Mouse (Mus musculus) T-cell, adult 66 days (primary cell): ENCODE results near the gene Gm12117. TPM values are rescaled to one million over a fixed set of nuclear protein-coding genes. Genes with fewer than 3 reads are reported as not detected.

Source experiments
- total RNA-seq, 2 experiments: library from RNA; stranded (reverse); gene quantifications; 3 replicates in 1 of 2; 4 replicates in 1 of 2; pipeline ENCODE4 v1.2.4; 2023

Gene Gm12117
- total RNA-seq: not detected

GRCm38 (mm10) chr11:33276637-33277036 lies at the start of gene Gm12117:
Gene Gm12117, minus strand, starts transcription at chr11:33276737.

Other genes with a start within 250 kb of the Gm12117 start
- not detected for gene Fgf18, start 129.3 kb downstream of the Gm12117 start, total RNA-seq
- 100 to 1,000 TPM; 728 to 782 TPM for gene Npm1, start 113.5 kb downstream of the Gm12117 start, total RNA-seq
- not detected for gene Tlx3, start 73.1 kb downstream of the Gm12117 start, total RNA-seq
- not detected for gene Ranbp17, start 237.0 kb upstream of the Gm12117 start, total RNA-seq